Mouse (Mus musculus) kidney, postnatal 36 days (tissue): ENCODE measurements at regions not wholly inside any gene's neighbourhood (a gene's known extent, or its start where the extent isn't known, plus 50 kb on each side); places are given as distances from the start of the nearest gene placed in this dataset.

ENCODE experiments used
- DNase-seq, 2 experiments: peaks; one replicate each; pipeline ENCODE4 v3.0.0; 2021 to 2022; ENCODE audit warnings: mixed read lengths in 2 of 2

DNA sequence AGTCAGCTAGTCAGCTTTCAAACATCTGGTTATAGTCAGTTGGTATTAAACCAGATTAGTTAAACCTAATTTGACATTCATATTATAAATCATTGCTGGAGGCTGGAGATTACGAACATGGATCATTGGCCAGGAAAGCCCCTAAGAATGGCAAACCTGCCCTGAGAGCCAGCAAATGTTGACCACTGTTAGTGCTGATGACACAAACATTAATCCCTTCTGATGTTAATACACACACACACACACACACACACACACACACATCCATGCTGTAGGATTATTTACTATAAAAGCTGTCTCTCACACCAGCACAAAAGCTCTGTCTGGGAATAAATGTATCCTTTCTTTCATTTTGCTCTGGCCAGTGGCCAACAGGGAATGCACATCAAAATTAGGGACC, 329.4 kb upstream of the Atp2b1 start:
- no peak for DNase-seq

DNA sequence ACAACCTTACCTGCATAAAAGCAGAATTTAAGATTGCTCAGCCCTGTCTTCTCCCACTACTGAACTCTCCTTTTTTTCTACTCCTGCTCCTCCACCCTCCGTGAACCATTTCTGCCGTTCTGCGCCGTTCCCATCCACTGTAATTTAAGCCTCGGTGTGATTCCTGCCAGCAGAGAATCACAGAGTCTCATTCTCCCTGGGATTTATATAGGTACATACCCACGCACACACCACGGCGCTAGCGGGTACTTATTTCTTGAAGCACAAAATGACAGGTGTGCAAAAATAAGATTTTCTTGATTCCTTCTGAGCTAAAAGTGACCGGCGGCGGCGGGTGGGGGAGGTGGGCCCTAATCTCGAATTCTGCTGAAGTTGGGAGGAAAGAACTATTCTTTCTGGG, 324.5 kb upstream of the Atp2b1 start:
- DNase-seq = no peak

DNA sequence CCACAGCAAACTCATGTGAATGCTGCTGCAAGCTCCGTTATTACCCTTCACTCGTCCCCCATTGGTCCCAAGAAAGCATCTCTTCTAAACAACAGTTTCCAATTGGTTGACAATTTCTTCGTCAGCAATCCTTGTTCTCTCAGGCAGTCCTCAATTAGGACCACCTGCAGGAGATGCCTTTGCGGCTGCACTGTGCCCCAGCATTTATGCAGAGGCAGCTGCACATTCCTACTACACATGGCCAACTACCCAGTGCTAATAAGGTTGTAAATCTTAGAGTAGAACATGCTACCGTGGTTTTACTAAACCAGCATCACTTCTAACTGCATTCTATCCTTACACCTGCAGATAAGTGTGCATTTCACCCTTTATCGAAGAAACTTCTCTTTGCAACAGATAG, 322.1 kb upstream of the Atp2b1 start:
- no peak for DNase-seq

DNA sequence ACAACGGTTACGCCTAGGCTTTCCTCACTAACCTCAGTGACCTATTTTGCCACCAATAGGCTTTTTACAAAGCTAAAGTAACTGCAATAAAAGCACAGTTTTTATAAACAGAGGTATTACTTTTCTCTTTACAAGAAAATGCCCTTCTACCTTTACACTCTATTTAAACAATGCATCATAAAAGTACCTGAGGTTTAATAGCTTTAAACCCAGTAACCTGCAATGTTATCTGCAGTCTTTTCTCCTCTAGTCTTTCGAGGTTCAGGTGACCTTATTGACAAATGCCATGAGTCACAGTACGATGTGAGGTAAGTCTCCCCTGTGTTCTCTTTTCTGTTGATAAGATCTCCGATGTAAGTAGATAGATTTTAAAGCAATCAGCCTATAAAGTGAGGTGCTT, 320.3 kb upstream of the Atp2b1 start:
- DNase-seq = no peak

DNA sequence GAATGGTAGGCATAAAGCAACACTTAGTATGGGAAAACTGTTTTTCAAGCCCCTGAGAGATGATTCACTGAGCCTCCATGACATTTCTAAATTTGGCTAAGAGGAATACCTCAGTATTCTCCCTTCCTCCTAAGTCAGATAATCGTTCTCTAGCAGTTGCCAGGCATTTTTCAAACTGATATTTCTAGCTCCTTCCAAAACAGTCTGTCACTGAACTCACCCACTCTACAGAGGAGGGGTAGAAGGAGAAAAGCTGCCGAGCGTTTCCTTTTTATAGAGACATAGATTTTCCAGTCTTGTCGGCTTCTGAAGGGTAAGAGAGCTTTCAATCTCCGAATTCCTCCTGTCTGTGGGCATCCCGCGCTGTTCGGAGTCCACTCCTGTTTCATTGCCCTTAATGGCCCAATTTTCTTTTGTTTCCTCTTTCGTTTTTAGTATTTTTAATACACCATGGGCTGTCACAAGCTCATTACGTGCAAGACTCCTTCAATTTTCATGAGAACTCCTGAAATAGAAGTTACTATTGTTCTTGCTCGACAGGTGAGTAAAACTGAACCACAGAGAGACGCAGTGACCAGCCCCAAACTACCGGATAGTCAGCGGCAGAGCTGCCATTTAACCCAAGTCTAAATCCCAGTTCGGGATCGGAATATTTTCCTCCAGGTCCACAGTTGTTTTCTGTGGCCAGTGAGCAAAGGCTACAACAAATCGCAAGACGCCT, 305.8 kb upstream of the Atp2b1 start:
- no peak for DNase-seq

DNA sequence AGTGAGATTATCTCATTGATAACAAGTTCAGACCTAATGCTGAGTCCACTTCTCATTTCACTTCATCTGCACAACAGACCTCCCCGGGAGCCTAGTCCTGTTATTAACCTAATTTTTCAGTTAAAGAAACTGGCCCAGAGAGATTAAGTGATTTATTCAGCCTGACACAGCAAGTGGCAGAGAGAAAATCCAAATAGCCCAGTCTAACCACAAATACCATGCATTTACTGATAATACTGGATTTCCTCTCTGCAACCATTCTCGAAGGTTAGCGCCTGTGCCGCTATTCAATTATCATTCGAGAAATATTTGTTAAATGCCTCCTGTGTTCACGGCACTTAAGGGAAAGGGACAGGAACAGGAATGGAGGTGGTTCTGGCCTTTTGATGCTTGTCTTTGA, 303.5 kb upstream of the Atp2b1 start:
- DNase-seq = no peak

DNA sequence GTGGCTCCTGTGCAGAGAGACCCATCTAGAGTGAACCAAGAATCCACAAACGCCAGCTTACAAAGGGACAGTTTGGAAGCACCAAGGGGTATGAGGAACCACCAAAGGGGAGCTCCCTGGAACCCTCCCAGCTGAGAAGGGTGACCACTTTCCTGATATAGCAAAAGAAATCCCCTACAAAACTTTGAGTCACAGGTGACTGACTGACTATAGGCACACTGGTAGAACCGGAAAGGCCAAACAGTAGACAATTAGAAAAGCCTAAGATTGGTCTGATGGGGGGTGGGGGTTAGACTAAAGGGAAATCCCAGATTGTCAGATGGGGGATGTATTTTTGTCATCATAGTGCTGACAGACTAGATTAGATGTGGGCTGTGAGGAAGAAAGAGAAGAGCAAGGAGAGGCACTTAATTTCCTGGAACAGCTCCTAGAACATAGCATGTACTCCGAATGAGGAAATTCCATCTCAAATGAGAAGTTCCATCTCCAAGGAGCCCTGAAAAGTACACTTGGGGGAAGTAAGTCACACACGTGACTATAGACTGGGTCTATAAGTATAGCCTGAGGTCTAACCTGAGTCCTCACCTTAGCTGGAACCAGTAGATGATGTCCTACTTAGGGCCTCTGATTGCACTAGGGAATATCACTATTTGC, 302.4 kb upstream of the Atp2b1 start:
- DNase-seq = no peak

DNA sequence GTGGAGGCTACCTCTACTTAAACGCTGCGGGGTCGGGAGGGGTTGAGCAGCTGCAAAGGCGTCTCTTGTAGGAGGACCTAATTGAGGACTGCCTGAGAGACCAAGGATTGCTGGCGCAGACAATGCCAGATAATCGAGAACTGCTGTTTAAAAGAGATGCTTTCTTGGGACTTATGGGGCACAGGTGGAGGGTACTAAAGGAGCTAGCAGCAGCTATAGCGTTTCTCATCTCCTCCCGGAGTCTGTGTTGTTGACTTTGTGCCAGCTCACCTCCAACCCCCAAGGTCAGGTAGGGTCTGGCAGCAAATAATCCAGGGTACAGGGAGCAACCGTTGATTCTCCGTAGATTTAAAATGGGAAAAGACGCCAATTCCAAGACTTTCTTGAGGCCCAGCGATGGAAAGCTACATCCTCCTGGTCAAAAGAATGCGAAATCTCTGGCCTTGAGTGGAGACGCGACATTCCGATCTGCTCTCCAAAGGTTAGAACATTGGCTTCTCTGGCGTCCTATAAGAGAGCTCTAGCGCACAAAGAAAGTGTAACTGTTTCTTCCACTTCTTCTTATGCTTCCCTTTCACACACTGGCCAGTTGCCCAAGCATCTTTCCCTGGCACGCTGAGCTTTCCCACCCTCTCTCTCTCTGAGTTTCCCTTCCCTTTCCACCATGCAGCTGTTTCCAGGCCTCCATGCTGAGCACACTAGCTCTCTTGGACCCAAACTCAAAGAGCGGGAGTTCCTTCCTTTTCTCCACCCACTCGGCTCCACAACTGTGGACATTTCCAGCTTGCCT, 295.3 kb upstream of the Atp2b1 start:
- peak in 1 of 2 experiments; percentile 11 for DNase-seq

DNA sequence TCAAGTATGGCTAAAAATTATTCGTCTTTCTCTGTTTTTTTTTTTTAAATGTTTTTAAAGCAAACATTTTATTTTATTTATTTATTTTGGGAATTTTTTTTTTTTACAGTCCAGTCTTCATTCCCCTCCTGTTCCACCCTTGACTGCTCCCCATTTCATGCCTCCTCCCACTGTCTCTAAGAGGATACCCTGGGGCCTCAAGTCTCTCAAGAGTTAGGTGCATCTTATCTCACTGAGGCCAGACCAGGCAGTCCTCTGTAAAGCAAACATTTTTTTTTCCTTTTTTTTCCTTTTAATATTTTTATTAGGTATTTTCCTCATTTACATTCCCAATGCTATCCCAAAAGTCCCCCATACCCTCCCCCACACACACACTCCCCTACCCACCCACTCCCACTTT, 290.1 kb upstream of the Atp2b1 start:
- DNase-seq = no peak

DNA sequence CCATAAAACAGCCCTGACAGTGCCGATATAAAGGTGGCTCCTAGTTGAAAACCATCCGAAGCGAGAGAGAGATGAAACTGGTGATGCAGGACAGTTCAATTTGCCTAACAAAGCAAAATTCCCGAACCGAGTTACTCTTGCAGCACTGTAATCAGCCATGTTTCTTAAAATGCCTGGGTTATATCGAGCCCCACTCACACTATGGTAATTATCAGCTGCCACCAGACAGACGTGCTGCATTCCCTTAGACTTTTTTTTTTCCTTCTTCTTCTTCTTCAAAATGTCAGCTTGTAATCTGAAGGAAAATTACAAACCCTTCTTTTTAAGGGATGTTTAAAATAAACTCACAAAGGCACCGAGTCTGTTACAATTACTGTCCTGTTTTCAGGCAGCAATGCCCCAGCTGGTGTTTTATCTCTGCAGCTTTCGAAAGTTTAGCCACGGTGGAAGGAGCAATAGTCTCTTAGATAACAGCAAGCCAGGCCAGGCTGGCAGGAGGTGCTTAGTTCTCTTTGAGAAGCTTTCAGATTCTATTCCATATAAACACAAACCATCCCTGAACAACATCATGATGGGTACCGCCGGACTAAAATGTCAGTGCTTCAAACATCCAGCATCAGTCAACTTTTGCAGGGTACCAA, 289.4 kb upstream of the Atp2b1 start:
- no peak for DNase-seq

DNA sequence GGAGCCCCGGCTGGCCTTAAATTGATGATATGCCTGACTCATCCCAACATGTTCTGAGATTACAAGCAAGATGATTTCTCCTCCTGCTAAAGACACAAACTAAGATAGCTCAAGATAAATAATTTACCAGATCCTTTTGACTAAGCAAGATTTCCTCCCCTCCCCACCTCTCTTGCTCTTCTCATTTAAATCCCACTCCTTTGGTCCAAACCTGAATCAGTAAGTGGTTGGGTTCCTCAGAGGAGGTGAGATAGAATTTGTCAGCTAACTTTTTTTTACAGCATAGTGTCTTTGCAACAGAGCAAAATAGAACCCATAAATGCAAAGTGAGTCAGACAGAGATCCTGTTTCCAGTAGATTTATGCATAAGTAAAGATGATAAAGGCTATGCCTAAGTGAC, 286.0 kb upstream of the Atp2b1 start:
- DNase-seq = no peak

DNA sequence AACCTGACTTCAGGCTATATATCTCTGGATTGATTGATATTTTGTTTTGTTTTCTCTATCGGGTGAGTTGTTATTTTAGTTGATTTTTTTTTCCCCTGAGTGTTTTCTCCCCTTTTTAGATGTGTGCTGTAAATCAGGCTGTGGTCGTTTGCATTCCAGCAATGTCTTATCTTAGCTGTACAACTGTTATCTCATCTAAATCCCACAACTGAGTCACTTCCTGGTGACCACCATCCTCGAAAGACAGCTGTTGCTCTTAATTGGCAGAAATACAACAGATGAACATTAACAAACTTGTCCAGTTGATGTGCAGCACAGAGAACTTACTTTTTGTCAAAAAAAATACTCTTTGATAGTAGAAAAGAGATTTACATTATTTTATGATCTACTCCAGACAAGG, 285.0 kb upstream of the Atp2b1 start:
- no peak for DNase-seq

DNA sequence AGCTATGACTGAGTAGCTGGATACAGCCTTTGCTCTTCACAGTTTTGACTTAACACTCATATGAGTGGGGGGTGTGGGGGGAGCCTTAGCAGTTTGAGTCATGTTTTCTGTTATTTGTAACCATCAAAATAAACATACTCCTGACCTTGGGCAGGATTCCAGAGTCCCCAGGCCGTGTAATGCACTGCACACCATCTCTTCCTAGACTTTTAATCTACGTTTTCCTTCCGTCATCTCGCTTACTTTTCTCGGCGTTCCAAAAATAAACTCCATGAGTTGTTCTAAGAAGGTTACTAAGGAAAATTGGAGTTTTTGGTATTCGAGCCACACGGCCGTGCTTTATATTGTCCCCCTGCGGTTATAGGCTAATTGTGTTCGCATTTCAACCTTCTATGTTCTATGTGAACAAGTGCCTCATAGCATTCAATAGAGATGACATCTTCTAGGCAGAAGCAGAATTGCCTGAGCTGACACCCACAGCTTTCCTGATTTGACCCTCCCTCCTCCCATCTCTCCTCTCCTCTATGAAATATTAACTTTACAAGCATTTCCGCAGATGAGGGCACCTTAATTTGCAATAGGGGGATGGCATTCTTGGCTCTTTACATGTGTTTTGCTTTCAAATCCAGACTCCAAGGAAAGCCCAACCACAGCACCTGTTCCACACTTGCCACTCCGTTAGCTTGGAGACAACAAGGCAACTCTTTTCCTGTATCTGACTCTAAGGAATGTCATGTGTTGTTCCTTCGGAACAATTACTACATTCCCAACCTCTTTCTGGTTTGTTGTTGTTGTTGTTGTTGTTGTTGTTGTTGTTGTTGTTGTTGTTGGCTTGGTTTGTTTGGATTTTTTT, 276.2 kb upstream of the Atp2b1 start:
- DNase-seq = peak; percentile 6 to 10

DNA sequence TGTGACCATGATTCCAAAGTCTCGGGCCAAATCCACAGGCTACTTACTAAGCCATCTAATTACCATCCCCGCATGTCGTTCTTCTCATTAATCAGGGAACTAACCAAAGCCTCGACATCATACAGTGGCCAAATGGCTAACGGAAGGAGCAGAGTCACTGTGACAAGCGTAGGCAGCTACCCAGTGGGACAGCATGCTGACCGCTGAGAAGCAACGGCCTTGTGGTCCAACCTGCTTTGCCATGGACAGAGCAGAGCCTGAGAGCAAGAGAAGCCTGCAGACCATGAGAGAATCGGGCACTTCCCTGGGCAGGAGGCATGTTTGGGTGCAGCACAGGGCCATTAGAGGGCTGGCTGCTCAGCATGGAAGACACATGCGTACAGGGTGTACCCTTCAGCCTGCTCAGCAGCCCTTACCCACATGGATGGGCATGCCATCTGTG, 268.5 kb upstream of the Atp2b1 start:
- DNase-seq = no peak

DNA sequence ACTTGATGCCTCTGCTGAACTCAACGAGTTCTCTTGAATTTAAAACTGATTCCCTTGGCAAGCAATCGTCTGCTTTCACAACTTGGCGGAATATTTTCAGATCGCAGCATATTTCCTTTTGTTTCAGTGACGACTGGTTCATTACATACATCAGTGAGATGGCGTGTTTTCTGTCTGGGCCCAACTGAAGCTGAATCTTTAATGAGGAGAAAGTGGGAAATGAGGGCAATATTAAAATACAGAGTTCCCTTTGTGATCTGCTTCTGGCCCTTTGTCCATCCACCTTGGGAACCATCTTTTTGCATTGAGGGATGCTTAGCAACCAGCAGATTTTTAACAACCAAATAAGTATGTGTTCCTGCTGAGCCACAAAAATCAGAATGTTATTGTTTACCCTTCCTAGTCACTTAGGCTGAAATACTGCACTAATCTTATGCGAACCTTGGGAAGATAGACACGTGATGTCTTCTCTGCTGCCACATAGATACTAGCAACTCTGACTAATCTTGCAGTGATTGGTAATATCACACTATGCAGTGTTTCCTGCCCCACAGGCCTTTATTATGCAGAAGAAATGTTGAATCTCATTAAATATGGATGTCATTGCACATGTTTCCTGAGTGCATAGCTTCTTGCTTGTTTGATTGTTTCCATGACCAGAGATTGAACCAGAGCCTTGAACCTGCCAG, 267.8 kb upstream of the Atp2b1 start:
- DNase-seq = no peak

DNA sequence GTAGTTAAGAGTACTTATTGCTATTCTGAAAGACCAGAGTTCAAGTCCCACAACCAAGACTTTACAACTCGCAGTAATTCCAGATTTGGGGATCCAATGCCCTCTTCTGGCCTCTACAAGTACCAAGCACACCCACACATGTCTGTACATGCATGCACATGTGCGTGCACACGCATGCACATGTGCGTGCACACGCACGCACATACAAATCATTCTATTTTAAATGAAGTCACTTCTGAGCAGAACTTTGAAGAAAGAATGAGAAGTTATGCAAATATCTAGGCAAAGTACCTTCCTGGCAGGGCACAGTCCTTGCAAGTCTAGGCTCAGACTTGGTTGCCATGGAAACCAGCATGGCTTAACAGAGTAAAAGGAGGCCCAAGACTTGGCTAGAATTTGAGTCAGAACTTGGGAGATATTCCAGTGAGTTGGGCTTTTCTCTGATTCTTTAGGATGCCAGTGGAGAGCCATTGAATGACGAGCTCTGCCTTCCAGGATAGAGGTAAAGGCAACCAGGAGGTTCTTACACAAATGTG, 265.4 kb upstream of the Atp2b1 start:
- no peak for DNase-seq

DNA sequence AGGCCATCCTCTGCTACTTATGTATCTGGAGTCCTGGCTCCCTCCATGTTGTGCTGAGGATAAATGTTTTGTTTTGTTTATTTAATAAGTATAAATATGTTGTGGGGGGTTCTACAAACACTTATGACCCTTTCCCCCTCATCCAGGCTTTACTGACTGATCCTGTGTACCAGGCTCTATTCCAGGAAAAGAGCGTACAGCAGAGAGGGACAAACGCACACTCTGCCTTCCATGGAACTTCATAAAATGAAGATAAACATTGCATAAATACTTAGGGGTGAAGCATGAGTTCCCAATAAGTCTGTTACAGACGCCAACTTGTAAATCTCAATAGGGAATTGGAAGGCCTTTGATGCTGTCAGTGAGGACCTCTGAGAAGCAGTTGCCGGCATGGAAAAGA, 263.7 kb upstream of the Atp2b1 start:
- DNase-seq = no peak

DNA sequence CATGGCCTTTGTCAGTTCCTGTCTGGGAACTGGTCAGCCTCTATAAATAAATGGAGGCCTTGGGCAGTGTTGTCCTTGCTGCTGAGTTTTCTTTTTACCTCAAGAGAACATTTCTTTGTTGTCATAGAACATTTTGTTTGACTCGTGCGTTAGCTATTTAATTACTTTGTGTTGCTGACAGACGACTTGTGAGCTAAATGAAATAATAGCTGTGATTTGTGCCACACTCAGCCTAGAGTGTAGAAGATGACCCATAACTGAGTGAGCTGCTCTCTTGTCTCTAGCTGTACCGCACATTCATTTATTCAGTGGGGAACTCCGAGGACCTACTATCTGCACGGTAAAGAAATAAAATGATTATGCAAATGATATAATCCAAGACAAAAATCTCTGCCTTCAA, 263.1 kb upstream of the Atp2b1 start:
- DNase-seq = no peak

DNA sequence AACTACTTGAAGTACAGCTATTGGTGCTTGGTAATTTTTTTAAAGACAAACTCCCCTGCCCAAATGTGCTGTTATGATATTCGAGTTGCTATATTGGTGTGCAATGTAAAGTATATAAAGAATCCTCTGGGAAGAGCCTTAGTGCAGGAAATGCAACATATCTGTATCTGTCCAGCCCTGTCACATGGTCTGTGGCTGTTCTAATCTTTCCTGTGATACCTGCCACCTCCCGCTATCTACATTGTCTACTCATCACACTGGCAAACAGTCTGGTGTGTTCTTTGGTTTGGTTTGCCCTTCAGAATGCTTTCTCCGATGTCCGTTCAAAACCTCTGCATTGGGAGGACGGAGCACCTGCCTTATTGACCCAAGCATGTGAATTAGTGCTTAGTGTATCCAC, 262.6 kb upstream of the Atp2b1 start:
- DNase-seq = no peak

DNA sequence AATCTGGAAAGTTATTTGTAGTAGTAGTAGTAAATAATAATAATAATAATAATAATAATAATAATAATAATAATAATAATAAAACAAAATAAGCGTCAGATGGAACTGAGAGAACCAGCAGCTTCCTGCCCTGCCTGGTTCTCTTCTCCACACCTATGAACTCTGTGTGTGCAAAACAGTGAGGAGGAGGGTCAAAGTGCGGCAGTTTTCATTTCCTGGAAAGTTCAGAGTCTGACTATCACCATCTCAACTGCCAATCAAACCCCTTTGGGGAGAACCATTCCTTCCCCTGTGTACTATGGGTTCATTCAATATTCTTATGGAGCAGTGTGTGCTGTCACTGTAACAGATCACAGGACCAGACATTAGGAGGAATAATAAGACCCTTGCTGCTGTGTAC, 262.1 kb upstream of the Atp2b1 start:
- peak; percentile 53 to 54 for DNase-seq

DNA sequence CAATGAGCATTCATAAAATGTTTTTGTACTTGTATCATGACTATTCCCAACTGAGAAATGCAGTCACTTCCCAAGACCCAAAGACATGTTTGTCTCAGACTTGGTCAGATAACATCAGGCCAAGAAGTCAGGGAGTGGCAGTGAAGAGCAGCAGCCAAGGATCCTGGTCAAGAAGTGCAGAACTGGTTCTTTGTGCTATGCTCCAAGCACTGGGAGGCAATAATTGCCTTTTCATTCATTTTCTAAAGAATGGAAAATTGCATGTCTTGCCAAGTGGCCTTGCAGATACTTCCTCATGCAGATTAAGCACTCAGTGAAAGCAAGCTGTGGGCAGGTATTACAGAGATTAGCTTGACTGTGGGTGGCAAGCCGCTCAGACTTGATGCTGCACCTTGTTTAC, 253.5 kb upstream of the Atp2b1 start:
- DNase-seq = peak in 1 of 2 experiments; percentile 47
